Mouse (Mus musculus) neural tube, embryonic 15.5 days (tissue): ENCODE measurements around the gene Ensa. TPM values are rescaled to one million over a fixed set of nuclear protein-coding genes. Genes with fewer than 3 reads are reported as not detected.
"Not testable (repeated sequence)": the region's sequence is repeated elsewhere in the genome, so short reads cannot be mapped to it uniquely, and the experiment has no call there.

Experiments used
- ATAC-seq: fragments of 200-750 bp; cut with Nextera tagmentation; 2 replicates; pipeline ENCODE4 v1.8.0; 2017; ENCODE audit warnings: mild to moderate bottlenecking, moderate TSS enrichment, moderate library complexity; ENCODE audit not compliant: low FRiP score
- H3K27ac ChIP-seq: fragments of 300-500 bp; sonication (generic); replicated peaks from 2 replicates; pipeline ENCODE4 v1.5.1; 2015; ENCODE audit warnings: mild to moderate bottlenecking, inconsistent platforms
- H3K27me3 ChIP-seq: fragments of 300-500 bp; sonication (generic); replicated peaks from 2 replicates; pipeline ENCODE4 v1.6.1; 2015; ENCODE audit warnings: inconsistent platforms
- H3K36me3 ChIP-seq: fragments of 300-500 bp; sonication (generic); 2 replicates; pipeline ENCODE4 v1.6.1; 2015; ENCODE audit warnings: inconsistent platforms
- H3K4me1 ChIP-seq: fragments of 300-500 bp; sonication (generic); 2 replicates; pipeline ENCODE4 v1.6.1; 2015; ENCODE audit warnings: inconsistent platforms
- H3K4me2 ChIP-seq: fragments of 300-500 bp; sonication (generic); 2 replicates; pipeline ENCODE4 v1.6.1; 2015; ENCODE audit warnings: inconsistent platforms, mild to moderate bottlenecking, moderate library complexity
- H3K4me3 ChIP-seq: fragments of 300-500 bp; sonication (generic); replicated peaks from 2 replicates; pipeline ENCODE4 v1.5.1; 2015; ENCODE audit warnings: mild to moderate bottlenecking, inconsistent platforms
- H3K9ac ChIP-seq: fragments of 300-500 bp; sonication (generic); replicated peaks from 2 replicates; pipeline ENCODE4 v1.6.1; 2015; ENCODE audit warnings: mild to moderate bottlenecking, inconsistent platforms
- H3K9me3 ChIP-seq: fragments of 300-500 bp; sonication (generic); replicated peaks from 2 replicates; pipeline ENCODE4 v1.6.1; 2016; ENCODE audit warnings: inconsistent platforms
- WGBS: fragments of 180-500 bp; shearing (Covaris S2); methylation state at CpG from one replicate; pipeline ENCODE4 v1.1.7; 2015; ENCODE audit warnings: mixed read lengths; 5-methylcytosine and 5-hydroxymethylcytosine counted together
- polyA plus RNA-seq: library from polyadenylated mRNA; unstranded; fragments of >200 nt; fragmentation: Nextera tagmentation; extraction: Ambion mirVana; gene quantifications from 2 replicates; pipeline ENCODE4 v1.2.1, GENCODE M21; 2015

The Ensa gene
- polyA plus RNA-seq, 1 experiment from 2014 or later = 109 TPM

- peaks cover 61% of the 10 kb centered on the region for H3K4me1 ChIP-seq
- H3K27me3 ChIP-seq = no peaks in the 10 kb centered on the region
- H3K4me2 ChIP-seq = no peak overlapping the region
- no peaks in the 10 kb centered on the region for H3K9me3 ChIP-seq
- H3K36me3 ChIP-seq = peaks cover 27% of the 10 kb centered on the region
- no peak overlapping the region for H3K9ac ChIP-seq
- no peak overlapping the region for H3K4me3 ChIP-seq
- 74% methylated on average over 6 of the region's 6 CpGs for WGBS
- no peak for ATAC-seq
- H3K27ac ChIP-seq = 0 out of 2 replicates have a peak overlapping the region, but pooled peaks have one; percentile 9
Measured at GRCm38 (mm10) chr3:95666124-95666844, 41.5 kb downstream of the Ensa start.

GRCm38 (mm10) chr3:95667521-95667920 lies 42.7 kb downstream of the Ensa start:
- Histone ChIP-seq H3K4me2 (peak overlapping the region; percentile 1; the same call in 1 of the 2 replicates), H3K27ac (peak overlapping the region; percentile 76), H3K27me3 (no peaks in the 10 kb centered on the region), H3K36me3 (peaks cover 21% of the 10 kb centered on the region), H3K4me1 (peaks cover 57% of the 10 kb centered on the region), H3K4me3 (no peak overlapping the region), H3K9ac (no peak overlapping the region; the same call in 1 of the 2 replicates), H3K9me3 (no peaks in the 10 kb centered on the region)
- WGBS = 57% methylated on average over 4 of the region's 4 CpGs
- no peak for ATAC-seq

GRCm38 (mm10) chr3:95668026-95668425 lies 43.2 kb downstream of the Ensa start:
- peak; percentile 63; the same call in 1 of the 2 replicates for ATAC-seq
- Histone ChIP-seq H3K9me3 (no peaks in the 10 kb centered on the region), H3K4me2 (peak overlapping the region; percentile 1; the same call in 1 of the 2 replicates), H3K9ac (no peak overlapping the region; the same call in 1 of the 2 replicates), H3K27me3 (no peaks in the 10 kb centered on the region), H3K4me1 (peaks cover 57% of the 10 kb centered on the region), H3K36me3 (peaks cover 16% of the 10 kb centered on the region), H3K27ac (peak overlapping the region; percentile 76), H3K4me3 (no peak overlapping the region)
- 25% methylated on average over 7 of the region's 7 CpGs for WGBS

GRCm38 (mm10) chr3:95668589-95669308 lies 44.0 kb downstream of the Ensa start:
- Histone ChIP-seq H3K4me2 (no peak overlapping the region), H3K36me3 (peaks cover 12% of the 10 kb centered on the region), H3K4me3 (no peak overlapping the region), H3K27ac (peak overlapping the region; percentile 76), H3K27me3 (no peaks in the 10 kb centered on the region), H3K9ac (no peak overlapping the region), H3K9me3 (no peaks in the 10 kb centered on the region), H3K4me1 (peaks cover 58% of the 10 kb centered on the region)
- WGBS = 79% methylated on average over 7 of the region's 7 CpGs
- no peak for ATAC-seq

- Histone ChIP-seq H3K4me3 (no peak overlapping the region), H3K27ac (no peak overlapping the region), H3K36me3 (peaks cover 7% of the 10 kb centered on the region), H3K4me2 (no peak overlapping the region), H3K4me1 (peaks cover 58% of the 10 kb centered on the region), H3K27me3 (no peaks in the 10 kb centered on the region), H3K9me3 (no peaks in the 10 kb centered on the region), H3K9ac (no peak overlapping the region)
- no peak for ATAC-seq
- WGBS = 93% methylated on average over 3 of the region's 3 CpGs
Measured at GRCm38 (mm10) chr3:95669309-95669665, 44.5 kb downstream of the Ensa start.

GRCm38 (mm10) chr3:95670419-95670818 lies 45.6 kb downstream of the Ensa start:
- H3K4me3 ChIP-seq, H3K9ac ChIP-seq, H3K4me2 ChIP-seq, H3K27ac ChIP-seq, H3K27me3 ChIP-seq, H3K9me3 ChIP-seq, H3K36me3 ChIP-seq, ATAC-seq: not testable (repeated sequence)
- WGBS = 94% methylated on average over 3 of the region's 3 CpGs
- H3K4me1 ChIP-seq = peaks cover 61% of the 10 kb centered on the region

GRCm38 (mm10) chr3:95671201-95671600 lies 46.4 kb downstream of the Ensa start:
- Histone ChIP-seq H3K9ac (no peak overlapping the region), H3K4me2 (no peak overlapping the region), H3K36me3 (no peaks in the 10 kb centered on the region), H3K27me3 (no peaks in the 10 kb centered on the region), H3K9me3 (no peaks in the 10 kb centered on the region), H3K4me1 (peaks cover 65% of the 10 kb centered on the region), H3K27ac (no peak overlapping the region), H3K4me3 (no peak overlapping the region)
- ATAC-seq = no peak
- 87% methylated on average over 5 of the region's 5 CpGs for WGBS

- Histone ChIP-seq H3K4me2 (no peak overlapping the region), H3K4me3 (no peak overlapping the region), H3K27me3 (no peaks in the 10 kb centered on the region), H3K9ac (no peak overlapping the region), H3K36me3 (no peaks in the 10 kb centered on the region), H3K4me1 (peaks cover 61% of the 10 kb centered on the region), H3K27ac (peak overlapping the region; percentile 79; the same call in 1 of the 2 replicates), H3K9me3 (no peaks in the 10 kb centered on the region)
- WGBS = 75% methylated on average over 3 of the region's 3 CpGs
- ATAC-seq = no peak
Measured at GRCm38 (mm10) chr3:95672461-95672860, 47.7 kb downstream of the Ensa start.

GRCm38 (mm10) chr3:95672861-95673706 lies 48.3 kb downstream of the Ensa start:
- Histone ChIP-seq H3K27me3 (no peaks in the 10 kb centered on the region), H3K27ac (peak overlapping the region; percentile 79), H3K9ac (no peak overlapping the region), H3K4me3 (no peak overlapping the region), H3K4me1 (peaks cover 55% of the 10 kb centered on the region), H3K36me3 (no peaks in the 10 kb centered on the region), H3K9me3 (no peaks in the 10 kb centered on the region), H3K4me2 (no peak overlapping the region)
- WGBS = 60% methylated on average over 10 of the region's 10 CpGs
- ATAC-seq = no peak

GRCm38 (mm10) chr3:95673707-95674211 lies 49.0 kb downstream of the Ensa start:
- Histone ChIP-seq H3K4me2 (0 out of 2 replicates have a peak overlapping the region, but pooled peaks have one; percentile 3), H3K27me3 (no peaks in the 10 kb centered on the region), H3K9me3 (no peaks in the 10 kb centered on the region), H3K27ac (peak overlapping the region; percentile 79), H3K4me3 (no peak overlapping the region), H3K4me1 (peaks cover 51% of the 10 kb centered on the region), H3K36me3 (no peaks in the 10 kb centered on the region), H3K9ac (no peak overlapping the region)
- no peak for ATAC-seq
- 29% methylated on average over 11 of the region's 11 CpGs for WGBS

- H3K27me3 ChIP-seq = no peaks in the 10 kb centered on the region
- ATAC-seq = no peak
- no peaks in the 10 kb centered on the region for H3K36me3 ChIP-seq
- no peak overlapping the region for H3K4me3 ChIP-seq
- H3K4me1 ChIP-seq = peaks cover 51% of the 10 kb centered on the region
- peak overlapping the region; percentile 79 for H3K27ac ChIP-seq
- no peaks in the 10 kb centered on the region for H3K9me3 ChIP-seq
- no peak overlapping the region for H3K9ac ChIP-seq
- 23% methylated on average over 2 of the region's 2 CpGs for WGBS
- 0 out of 2 replicates have a peak overlapping the region, but pooled peaks have one; percentile 25 for H3K4me2 ChIP-seq
Measured at GRCm38 (mm10) chr3:95674236-95674635, 49.4 kb downstream of the Ensa start.
